Mouse (Mus musculus): ENCODE results near the gene Rap1gap. TPM values are rescaled to one million over a fixed set of nuclear protein-coding genes. Genes with fewer than 3 reads are reported as not detected.

Gene Rap1gap
- polyA plus RNA-seq (2015; fragmentation: Nextera tagmentation; extraction: Ambion mirVana), result 8.7 and 14.0 TPM in 2 replicates

GRCm38 (mm10) chr4:137664433-137664979 is at the start of gene Rap1gap:
TSS of gene Rap1gap (plus strand) at chr4:137664726.
- H3K27me3 ChIP-seq (ENCODE audit: control insufficient read depth, insufficient read depth, low read depth, low read length), result peaks cover 33% of the 10 kb centered on the region
- ATAC-seq (ENCODE audit: low read depth), result peak; percentile 32; the same call in 1 of the 2 replicates
- peak within 1 kb of the TSS; percentile 63 for H3K9ac ChIP-seq (ENCODE audit: low read length)
- peaks cover 18% of the 10 kb centered on the region for H3K4me1 ChIP-seq (replicated peaks; ENCODE audit: control insufficient read depth, insufficient read depth, low read length)
- 2% methylated on average over 31 of the region's 44 CpGs for WGBS
- no peak within 1 kb of the TSS for H3K27ac ChIP-seq (ENCODE audit: low read length)
- peak within 1 kb of the TSS; percentile 94 for H3K4me2 ChIP-seq (ENCODE audit: low read depth, low read length)
- H3K4me3 ChIP-seq (ENCODE audit: low read length), result peak within 1 kb of the TSS; percentile 56
- H3K9me3 ChIP-seq (ENCODE audit: control insufficient read depth, low read length), result no peaks in the 10 kb centered on the region
- H3K36me3 ChIP-seq (ENCODE audit: control insufficient read depth, insufficient read depth, low read length), result no peaks in the 10 kb centered on the region

DNA sequence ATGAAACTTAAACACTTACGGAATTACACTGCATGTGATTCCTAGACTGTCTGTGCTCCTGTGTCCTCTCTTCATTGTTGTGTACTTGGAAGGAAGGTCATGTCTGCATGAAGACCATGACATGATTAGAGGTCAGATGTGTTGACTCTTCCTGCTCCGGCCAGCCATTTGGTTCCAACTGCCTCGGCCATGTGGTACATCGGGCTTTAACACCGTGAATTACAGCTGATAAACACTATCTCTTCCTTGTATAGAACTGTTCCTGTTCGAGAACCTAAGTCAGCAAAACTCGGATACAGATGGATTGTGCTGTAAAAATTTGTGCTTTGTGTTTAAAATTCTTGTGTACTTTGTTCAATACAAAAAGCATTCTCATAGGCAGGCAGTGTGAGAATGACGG is 41.7 kb upstream of the Rap1gap start:
- Histone ChIP-seq H3K4me3 (ENCODE audit: low read length) (no peak overlapping the region), H3K9me3 (ENCODE audit: control insufficient read depth, low read length) (no peaks in the 10 kb centered on the region), H3K36me3 (ENCODE audit: control insufficient read depth, insufficient read depth, low read length) (peaks cover 32% of the 10 kb centered on the region), H3K4me2 (ENCODE audit: low read depth, low read length) (no peak overlapping the region), H3K9ac (ENCODE audit: low read length) (no peak overlapping the region), H3K27ac (ENCODE audit: low read length) (no peak overlapping the region), H3K4me1 (replicated peaks; ENCODE audit: control insufficient read depth, insufficient read depth, low read length) (no peaks in the 10 kb centered on the region), H3K27me3 (ENCODE audit: control insufficient read depth, insufficient read depth, low read depth, low read length) (no peaks in the 10 kb centered on the region)
- WGBS, result 91% methylated on average over 8 of the region's 8 CpGs
- no peak for ATAC-seq (ENCODE audit: low read depth)

DNA sequence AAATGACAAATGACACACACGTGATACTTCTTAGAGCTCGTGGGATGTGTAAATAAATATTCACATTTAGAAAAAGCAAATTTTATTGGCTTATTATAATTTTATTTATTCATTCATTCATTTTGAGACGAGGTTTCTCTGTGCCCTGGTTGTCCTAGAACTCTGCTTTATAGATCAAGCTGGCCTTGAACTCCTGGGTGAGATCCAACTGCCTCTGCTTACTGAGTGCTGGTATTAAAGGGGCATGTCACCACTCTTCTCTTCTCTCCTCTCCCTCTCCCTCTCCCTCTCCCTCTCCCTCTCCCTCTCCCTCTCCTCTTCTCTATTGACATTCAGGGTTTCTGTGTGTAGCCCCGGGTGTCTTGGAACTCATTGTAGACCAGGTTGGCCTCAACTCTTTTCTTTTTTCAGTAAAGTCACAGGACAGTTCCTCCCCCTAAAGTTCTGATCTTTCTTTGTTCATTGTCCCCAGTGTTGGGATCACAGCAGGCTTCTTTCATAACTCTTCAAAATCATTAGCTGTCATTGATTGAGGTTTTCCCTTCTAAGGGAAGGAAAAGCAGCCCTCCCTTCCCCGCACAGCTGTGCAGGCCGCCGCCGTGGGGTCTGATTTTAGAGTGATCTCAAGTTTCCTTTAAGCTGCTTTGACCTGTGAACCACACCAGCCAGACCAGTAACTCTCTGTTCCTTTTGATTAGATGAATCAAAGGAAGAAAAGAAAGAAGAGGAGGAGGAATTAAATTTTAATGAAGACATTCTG is 36.9 kb upstream of the Rap1gap start:
- Histone ChIP-seq H3K4me1 (replicated peaks; ENCODE audit: control insufficient read depth, insufficient read depth, low read length) (no peaks in the 10 kb centered on the region), H3K27ac (ENCODE audit: low read length) (no peak overlapping the region), H3K9ac (ENCODE audit: low read length) (no peak overlapping the region), H3K4me2 (ENCODE audit: low read depth, low read length) (no peak overlapping the region), H3K27me3 (ENCODE audit: control insufficient read depth, insufficient read depth, low read depth, low read length) (no peaks in the 10 kb centered on the region), H3K9me3 (ENCODE audit: control insufficient read depth, low read length) (no peaks in the 10 kb centered on the region), H3K4me3 (ENCODE audit: low read length) (no peak overlapping the region), H3K36me3 (ENCODE audit: control insufficient read depth, insufficient read depth, low read length) (peaks cover 32% of the 10 kb centered on the region)
- 69% methylated on average over 8 of the region's 8 CpGs for WGBS
- ATAC-seq (ENCODE audit: low read depth), result no peak

DNA sequence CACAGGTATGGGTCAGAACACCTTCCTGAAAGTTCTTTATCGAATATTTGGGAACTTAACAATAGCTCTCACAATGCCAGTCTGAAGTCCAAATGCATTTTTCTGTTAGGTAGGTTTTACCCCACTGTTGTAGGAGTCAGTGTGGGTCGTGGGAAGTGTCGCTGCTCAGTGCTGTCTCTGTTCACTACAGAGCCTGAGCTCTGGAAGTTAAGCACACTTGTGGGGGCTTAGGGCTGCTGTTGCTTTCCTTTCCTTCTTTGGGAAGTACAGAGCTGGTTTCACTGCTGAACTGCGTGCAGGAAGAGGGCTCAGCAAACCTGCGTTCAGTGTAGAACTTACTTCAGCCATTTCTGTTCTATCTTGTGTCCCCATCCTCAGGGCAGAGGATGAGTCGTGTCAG is 36.1 kb upstream of the Rap1gap start:
- Histone ChIP-seq H3K4me2 (ENCODE audit: low read depth, low read length) (no peak overlapping the region), H3K4me3 (ENCODE audit: low read length) (no peak overlapping the region), H3K9ac (ENCODE audit: low read length) (no peak overlapping the region), H3K9me3 (ENCODE audit: control insufficient read depth, low read length) (no peaks in the 10 kb centered on the region), H3K27me3 (ENCODE audit: control insufficient read depth, insufficient read depth, low read depth, low read length) (no peaks in the 10 kb centered on the region), H3K27ac (ENCODE audit: low read length) (no peak overlapping the region), H3K4me1 (replicated peaks; ENCODE audit: control insufficient read depth, insufficient read depth, low read length) (no peaks in the 10 kb centered on the region), H3K36me3 (ENCODE audit: control insufficient read depth, insufficient read depth, low read length) (peaks cover 33% of the 10 kb centered on the region)
- 91% methylated on average over 6 of the region's 6 CpGs for WGBS
- no peak for ATAC-seq (ENCODE audit: low read depth)

DNA sequence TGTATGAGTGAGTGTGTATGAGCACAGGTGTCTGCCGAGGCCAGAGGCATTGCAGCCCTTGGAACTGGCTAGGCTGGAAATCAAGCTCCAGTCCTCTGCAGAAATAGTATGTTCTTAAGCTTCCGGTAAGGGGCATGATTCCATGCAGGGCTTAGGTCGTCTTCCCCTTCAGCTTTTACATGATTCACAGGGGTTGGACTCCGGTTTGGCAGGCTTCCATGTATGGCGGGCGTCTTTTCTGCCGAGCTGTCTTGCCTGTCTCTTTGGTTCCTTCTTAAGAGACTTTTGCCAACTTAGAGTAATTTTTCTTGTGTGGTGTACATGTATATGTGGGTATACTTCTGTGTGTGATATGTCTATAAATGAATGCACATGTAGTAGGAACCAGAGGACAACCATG is 35.2 kb upstream of the Rap1gap start:
- H3K27me3 ChIP-seq (ENCODE audit: control insufficient read depth, insufficient read depth, low read depth, low read length), result no peaks in the 10 kb centered on the region
- H3K27ac ChIP-seq (ENCODE audit: low read length), result no peak overlapping the region
- WGBS, result 69% methylated on average over 7 of the region's 7 CpGs
- no peak for ATAC-seq (ENCODE audit: low read depth)
- H3K36me3 ChIP-seq (ENCODE audit: control insufficient read depth, insufficient read depth, low read length), result peaks cover 31% of the 10 kb centered on the region
- H3K9ac ChIP-seq (ENCODE audit: low read length), result no peak overlapping the region
- H3K4me3 ChIP-seq (ENCODE audit: low read length), result no peak overlapping the region
- H3K4me1 ChIP-seq (replicated peaks; ENCODE audit: control insufficient read depth, insufficient read depth, low read length), result no peaks in the 10 kb centered on the region
- no peak overlapping the region for H3K4me2 ChIP-seq (ENCODE audit: low read depth, low read length)
- H3K9me3 ChIP-seq (ENCODE audit: control insufficient read depth, low read length), result no peaks in the 10 kb centered on the region

DNA sequence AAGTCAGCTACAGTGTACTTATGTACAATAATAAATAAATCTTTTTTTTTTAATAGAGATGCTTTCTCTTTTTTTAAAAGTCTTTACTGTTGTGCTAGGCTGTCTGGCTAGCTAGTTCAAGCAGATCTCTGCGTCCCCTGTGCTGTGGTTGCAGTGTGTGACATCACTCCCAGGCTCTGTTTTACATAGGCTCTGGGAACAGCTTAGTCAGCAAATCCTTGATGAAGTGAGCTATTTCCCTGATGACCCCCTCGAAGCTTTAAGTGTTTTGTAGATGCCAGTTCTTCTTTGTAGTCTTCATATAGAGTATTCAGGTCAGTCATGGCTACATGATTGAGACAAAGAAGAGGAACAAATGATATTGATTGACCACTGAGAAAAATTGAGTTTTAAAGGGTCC is 34.4 kb upstream of the Rap1gap start:
- no peak overlapping the region for H3K4me3 ChIP-seq (ENCODE audit: low read length)
- H3K9me3 ChIP-seq (ENCODE audit: control insufficient read depth, low read length), result no peaks in the 10 kb centered on the region
- H3K9ac ChIP-seq (ENCODE audit: low read length), result no peak overlapping the region
- no peaks in the 10 kb centered on the region for H3K4me1 ChIP-seq (replicated peaks; ENCODE audit: control insufficient read depth, insufficient read depth, low read length)
- peaks cover 34% of the 10 kb centered on the region for H3K36me3 ChIP-seq (ENCODE audit: control insufficient read depth, insufficient read depth, low read length)
- no peak overlapping the region for H3K4me2 ChIP-seq (ENCODE audit: low read depth, low read length)
- no peak for ATAC-seq (ENCODE audit: low read depth)
- H3K27ac ChIP-seq (ENCODE audit: low read length), result no peak overlapping the region
- WGBS, result 81% methylated on average over 2 of the region's 2 CpGs
- no peaks in the 10 kb centered on the region for H3K27me3 ChIP-seq (ENCODE audit: control insufficient read depth, insufficient read depth, low read depth, low read length)

GRCm38 (mm10) chr4:137631596-137631995 is 32.9 kb upstream of the Rap1gap start:
- no peak for ATAC-seq (ENCODE audit: low read depth)
- H3K27ac ChIP-seq (ENCODE audit: low read length), result no peak overlapping the region
- H3K27me3 ChIP-seq (ENCODE audit: control insufficient read depth, insufficient read depth, low read depth, low read length), result no peaks in the 10 kb centered on the region
- WGBS, result 76% methylated on average over 3 of the region's 3 CpGs
- H3K9me3 ChIP-seq (ENCODE audit: control insufficient read depth, low read length), result no peaks in the 10 kb centered on the region
- peaks cover 40% of the 10 kb centered on the region for H3K36me3 ChIP-seq (ENCODE audit: control insufficient read depth, insufficient read depth, low read length)
- no peak overlapping the region for H3K4me2 ChIP-seq (ENCODE audit: low read depth, low read length)
- no peak overlapping the region for H3K9ac ChIP-seq (ENCODE audit: low read length)
- no peaks in the 10 kb centered on the region for H3K4me1 ChIP-seq (replicated peaks; ENCODE audit: control insufficient read depth, insufficient read depth, low read length)
- H3K4me3 ChIP-seq (ENCODE audit: low read length), result no peak overlapping the region

DNA sequence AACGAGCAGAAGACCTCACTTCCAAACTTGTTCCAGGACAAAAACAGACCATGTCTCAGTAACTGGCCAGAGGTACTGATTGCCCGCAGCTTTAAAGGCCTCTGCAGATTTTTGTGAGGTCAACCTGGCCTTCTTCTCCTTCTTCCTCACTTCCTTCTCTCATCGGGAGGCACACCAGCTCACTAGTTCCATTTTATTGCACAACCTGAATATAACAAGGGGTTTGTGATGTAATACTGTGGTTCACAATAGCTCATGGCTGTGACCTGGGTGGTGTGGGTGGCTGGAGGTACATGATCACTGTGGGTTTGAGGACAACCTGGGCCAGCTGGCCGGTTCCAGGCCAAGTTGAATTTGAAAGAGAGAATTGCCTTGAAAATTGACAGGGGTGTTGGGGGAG is 31.1 kb upstream of the Rap1gap start:
- no peaks in the 10 kb centered on the region for H3K27me3 ChIP-seq (ENCODE audit: control insufficient read depth, insufficient read depth, low read depth, low read length)
- no peaks in the 10 kb centered on the region for H3K9me3 ChIP-seq (ENCODE audit: control insufficient read depth, low read length)
- no peak overlapping the region for H3K4me2 ChIP-seq (ENCODE audit: low read depth, low read length)
- H3K9ac ChIP-seq (ENCODE audit: low read length), result no peak overlapping the region
- 88% methylated on average over 4 of the region's 4 CpGs for WGBS
- no peak overlapping the region for H3K4me3 ChIP-seq (ENCODE audit: low read length)
- peaks cover 39% of the 10 kb centered on the region for H3K36me3 ChIP-seq (ENCODE audit: control insufficient read depth, insufficient read depth, low read length)
- no peak overlapping the region for H3K27ac ChIP-seq (ENCODE audit: low read length)
- no peaks in the 10 kb centered on the region for H3K4me1 ChIP-seq (replicated peaks; ENCODE audit: control insufficient read depth, insufficient read depth, low read length)
- no peak for ATAC-seq (ENCODE audit: low read depth)

GRCm38 (mm10) chr4:137636597-137636996 is 27.9 kb upstream of the Rap1gap start:
- Histone ChIP-seq H3K9me3 (ENCODE audit: control insufficient read depth, low read length) (no peaks in the 10 kb centered on the region), H3K4me2 (ENCODE audit: low read depth, low read length) (no peak overlapping the region), H3K36me3 (ENCODE audit: control insufficient read depth, insufficient read depth, low read length) (peaks cover 33% of the 10 kb centered on the region), H3K4me1 (replicated peaks; ENCODE audit: control insufficient read depth, insufficient read depth, low read length) (no peaks in the 10 kb centered on the region), H3K4me3 (ENCODE audit: low read length) (no peak overlapping the region), H3K27me3 (ENCODE audit: control insufficient read depth, insufficient read depth, low read depth, low read length) (no peaks in the 10 kb centered on the region), H3K27ac (ENCODE audit: low read length) (no peak overlapping the region), H3K9ac (ENCODE audit: low read length) (no peak overlapping the region)
- WGBS, result 89% methylated on average over 3 of the region's 3 CpGs
- ATAC-seq (ENCODE audit: low read depth), result no peak

All from lung, embryonic 16.5 days (tissue).